Comparison of ENCODE assay signal across 23 mouse cellular contexts in genomic region chr6:145610901-145611300, GRCm38 (mm10). TPM values are rescaled to one million over a fixed set of nuclear protein-coding genes. Genes with fewer than 3 reads are reported as not detected.
A peak's percentile ranks its signal among the peaks of the same experiment; 100 is the strongest.
DNase-seq lines count a peak whose midpoint lies in the region; ATAC-seq lines count a peak whose summit lies in the region.
"Had no signal": no experiment of that assay in that cellular context is flagged by ENCODE, and none has a peak within 500 bp of the region (broad histone marks: within the 10 kb centered on the region; RNA-seq: fewer than 3 reads in every experiment).

No protein-coding gene starts in this region.

- WGBS in heart, embryonic 10.5 days: 86% methylated on average over 5 of the region's 5 CpGs
- 91% methylated on average over 5 of the region's 5 CpGs for WGBS in heart, embryonic 12.5 days

- H3K9me3 ChIP-seq in heart, embryonic 10.5 days: no peaks in the 10 kb centered on the region
- no peaks in the 10 kb centered on the region for H3K9me3 ChIP-seq in heart, embryonic 12.5 days (replicated peaks)
- H3K9me3 ChIP-seq: embryonic facial prominence, embryonic 10.5 days; embryonic facial prominence, embryonic 12.5 days; forebrain, embryonic 13.5 days; forebrain, embryonic 15.5 days had no signal

- no peak overlapping the region for H3K27ac ChIP-seq in heart, embryonic 10.5 days
- H3K27ac ChIP-seq in heart, embryonic 12.5 days (ENCODE audit: poor library complexity, severe bottlenecking): no peak overlapping the region
- H3K27ac ChIP-seq: embryonic facial prominence, embryonic 10.5 days; embryonic facial prominence, embryonic 12.5 days; forebrain, embryonic 13.5 days; forebrain, embryonic 15.5 days had no signal

- DNase-seq in heart, embryonic 10.5 days (ENCODE audit: low spot score): peak; percentile 30
- peak; percentile 52 for DNase-seq in retina, embryonic 14.5 days (ENCODE audit: low spot score)
- DNase-seq in retina, postnatal 1 day: peak; percentile 79
- DNase-seq in adrenal gland, adult 2 months: no peak
- DNase-seq: adrenal gland, adult 8-10 months; adrenal gland, postnatal 14 days; adrenal gland, postnatal 36 days; cerebellum, adult 11-12 months; cerebellum, adult 2 months; cerebellum, adult 9-10 months; cerebellum, postnatal 10 days; cerebellum, postnatal 25 days; forebrain, postnatal 0 days had no signal

- 0 out of 2 replicates have a peak, but pooled peaks cover 4% of the 10 kb centered on the region for H3K27me3 ChIP-seq in heart, embryonic 10.5 days (ENCODE audit: insufficient read depth, poor library complexity, severe bottlenecking)
- no peaks in the 10 kb centered on the region for H3K27me3 ChIP-seq in heart, embryonic 12.5 days (replicated peaks)
- H3K27me3 ChIP-seq: embryonic facial prominence, embryonic 12.5 days; forebrain, embryonic 13.5 days; forebrain, embryonic 15.5 days had no signal

- H3K4me3 ChIP-seq in heart, embryonic 10.5 days: no peak overlapping the region
- no peak overlapping the region for H3K4me3 ChIP-seq in heart, embryonic 12.5 days
- H3K4me3 ChIP-seq: embryonic facial prominence, embryonic 10.5 days; embryonic facial prominence, embryonic 12.5 days; forebrain, embryonic 13.5 days; forebrain, embryonic 15.5 days had no signal

- ATAC-seq in heart, embryonic 12.5 days (ENCODE audit: insufficient number of reproducible peaks, low FRiP score): no peak
- ATAC-seq: forebrain, embryonic 13.5 days; forebrain, embryonic 15.5 days; forebrain, postnatal 0 days had no signal

- H3K36me3 ChIP-seq in heart, embryonic 10.5 days: no peaks in the 10 kb centered on the region
- H3K36me3 ChIP-seq in heart, embryonic 12.5 days: no peaks in the 10 kb centered on the region
- H3K36me3 ChIP-seq: embryonic facial prominence, embryonic 10.5 days; embryonic facial prominence, embryonic 12.5 days; forebrain, embryonic 15.5 days had no signal

- 0 out of 2 replicates have a peak, but pooled peaks cover 6% of the 10 kb centered on the region for H3K4me1 ChIP-seq in heart, embryonic 10.5 days
- H3K4me1 ChIP-seq in heart, embryonic 12.5 days (replicated peaks): no peaks in the 10 kb centered on the region
- H3K4me1 ChIP-seq: forebrain, embryonic 15.5 days had no signal

- no peak overlapping the region for H3K9ac ChIP-seq in heart, embryonic 12.5 days
- H3K9ac ChIP-seq: embryonic facial prominence, embryonic 12.5 days; forebrain, embryonic 13.5 days; forebrain, embryonic 15.5 days; forebrain, postnatal 0 days had no signal

- no peak overlapping the region for H3K4me2 ChIP-seq in heart, embryonic 12.5 days
- H3K4me2 ChIP-seq: embryonic facial prominence, embryonic 12.5 days; forebrain, embryonic 13.5 days; forebrain, embryonic 15.5 days had no signal

RNA-seq across cellular contexts. Expression of gene Lmntd1, which starts 3.2 kb away (rescaled TPM):
- polyA plus RNA-seq in heart, embryonic 10.5 days (2016; fragmentation: Nextera tagmentation; extraction: Ambion mirVana): 2.3 and 3.6 TPM in 2 replicates
- polyA plus RNA-seq in heart, embryonic 12.5 days (2016; fragmentation: Nextera tagmentation; extraction: Ambion mirVana): 7.0 and 7.7 TPM in 2 replicates
- total RNA-seq in adrenal gland, adult 2 months (2021): 1 to 10 TPM in 1 of 2 experiments, under 1 TPM in 1; 0.75 to 1.2 TPM
- 0.21 and 0.29 TPM in 2 replicates for polyA plus RNA-seq in adrenal gland, adult 2 months (2012; rRNA removed)
- total RNA-seq: ES-E14, MEL had no signal
- polyA plus RNA-seq: C2C12 had no signal

RNA-seq across cellular contexts. Expression of gene Tuba3b, which starts 4.7 kb away (rescaled TPM):
- polyA plus RNA-seq in heart, embryonic 10.5 days (2016; fragmentation: Nextera tagmentation; extraction: Ambion mirVana): 0.08 TPM in 1 of 2 replicates, not detected in the other
- not detected in 2 replicates for polyA plus RNA-seq in heart, embryonic 12.5 days (2016; fragmentation: Nextera tagmentation; extraction: Ambion mirVana)
- total RNA-seq in adrenal gland, adult 2 months (2021): not detected
- polyA plus RNA-seq in adrenal gland, adult 2 months (2012; rRNA removed): not detected in 2 replicates
- total RNA-seq: adrenal gland, postnatal 14 days; adrenal gland, postnatal 36 days; forebrain, postnatal 0 days had no signal
- polyA plus RNA-seq: cerebellum, adult 2 months; cortical plate, adult 2 months; embryonic facial prominence, embryonic 10.5 days; embryonic facial prominence, embryonic 12.5 days; embryonic facial prominence, embryonic 14.5 days; forebrain, embryonic 13.5 days; forebrain, embryonic 15.5 days; forebrain, postnatal 0 days had no signal
